Mouse (Mus musculus) C2C12 (cell line): ENCODE measurements around the gene Rnf4.

Experiments used
- CTCF ChIP-seq: IDR thresholded peaks from one replicate; pipeline ENCODE4 v1.5.1; 2011; ENCODE audit not compliant: control insufficient read depth, insufficient read depth, insufficient read length
- MYOD1 ChIP-seq: IDR thresholded peaks from one replicate; pipeline ENCODE4 v1.6.1; 2011; ENCODE audit warnings: low read depth; ENCODE audit not compliant: control insufficient read depth, insufficient read length
- MYOG ChIP-seq: IDR thresholded peaks from one replicate; pipeline ENCODE4 v1.6.1; 2011; ENCODE audit not compliant: control insufficient read depth, insufficient read length; ENCODE audit errors: extremely low read depth
- USF1 ChIP-seq: IDR thresholded peaks from one replicate; pipeline ENCODE4 v1.6.1; 2011; ENCODE audit warnings: low read depth, mild to moderate bottlenecking, control low read depth, moderate library complexity

GRCm38 (mm10) chr5:34335539-34336096 is 471 bp upstream of the Rnf4 start:
- TF ChIP-seq CTCF = no peak
- TF ChIP-seq MYOG = no peak
- no peak for TF ChIP-seq USF1
- no peak for TF ChIP-seq MYOD1
